Mouse (Mus musculus) spleen, embryonic (tissue): Measurements from ENCODE around the gene Chpf.

Experiments
- CTCF ChIA-PET: fragments of 350-600 bp; sonication (Branson Sonifier 250); formaldehyde crosslinking; loops from one replicate; lab custom pipeline; 2022; lab: Charles Lee

The Chpf gene

DNA sequence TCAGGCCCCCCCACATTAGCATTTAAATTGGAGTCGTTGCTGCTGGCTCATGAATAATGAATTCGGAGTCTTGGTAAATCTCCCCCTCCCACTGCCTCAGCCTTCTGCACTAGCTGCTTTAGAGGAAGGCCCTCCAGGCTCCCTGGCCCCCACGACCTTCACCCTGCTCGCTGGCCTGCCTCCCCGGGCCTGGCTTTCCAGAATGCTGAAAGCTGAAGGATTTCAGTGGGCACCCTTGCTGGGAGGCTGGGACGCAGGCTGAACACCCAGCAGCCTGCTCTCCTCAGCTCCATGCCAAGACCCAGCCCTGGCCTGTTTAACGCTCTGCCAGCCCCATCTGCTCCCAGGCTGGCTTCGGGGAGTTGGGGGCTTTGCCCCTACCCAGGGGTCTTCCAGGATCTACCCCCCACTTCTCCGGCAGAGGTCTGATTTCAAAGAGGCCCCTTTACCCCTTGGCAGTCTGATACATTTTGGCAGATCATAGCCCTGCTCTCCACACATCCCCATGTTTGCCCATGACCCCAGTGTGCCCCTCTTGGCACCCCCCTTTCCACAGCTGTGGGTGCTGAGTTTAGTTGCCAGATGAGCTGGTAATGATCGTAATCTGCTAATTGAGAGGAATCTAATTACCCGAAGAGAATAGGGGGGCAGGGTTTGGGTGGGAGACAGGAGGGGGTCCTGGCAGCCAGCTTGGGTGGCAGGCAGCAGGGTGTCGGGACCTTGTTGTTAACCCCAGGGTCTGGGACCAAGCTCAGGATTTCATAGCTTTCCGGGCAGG is 35.7 kb downstream of the Chpf start:
- CTCF ChIA-PET = interaction anchor here (0.8 kb wide), 1 partner anchor 24 kb away, joined by 3 read pairs; no protein-coding TSS in a partner anchor

DNA sequence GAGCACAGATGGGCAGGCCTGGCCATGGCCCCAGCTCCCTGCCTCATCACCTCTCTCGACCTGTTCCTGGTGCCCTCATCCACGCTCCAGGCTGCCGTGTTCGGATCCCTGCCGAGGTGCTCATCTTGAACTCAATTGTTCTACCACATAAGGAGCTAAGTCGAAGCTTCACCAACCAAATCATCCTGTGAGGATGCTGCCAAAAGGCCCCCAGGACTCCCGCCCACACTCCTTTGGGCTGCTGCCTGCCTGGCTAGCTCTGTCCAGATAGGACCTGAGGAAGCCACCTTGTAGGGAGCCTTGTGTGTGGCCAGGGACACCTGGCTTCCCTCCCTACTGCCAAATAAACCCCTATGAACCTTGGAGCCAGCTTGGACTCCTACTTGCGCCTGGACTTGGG is 36.3 kb downstream of the Chpf start:
- CTCF ChIA-PET = interaction anchor here (0.6 to 0.7 kb wide), 2 partner anchors 35 to 901 kb away, joined by 3 read pairs; no protein-coding TSS in a partner anchor

DNA sequence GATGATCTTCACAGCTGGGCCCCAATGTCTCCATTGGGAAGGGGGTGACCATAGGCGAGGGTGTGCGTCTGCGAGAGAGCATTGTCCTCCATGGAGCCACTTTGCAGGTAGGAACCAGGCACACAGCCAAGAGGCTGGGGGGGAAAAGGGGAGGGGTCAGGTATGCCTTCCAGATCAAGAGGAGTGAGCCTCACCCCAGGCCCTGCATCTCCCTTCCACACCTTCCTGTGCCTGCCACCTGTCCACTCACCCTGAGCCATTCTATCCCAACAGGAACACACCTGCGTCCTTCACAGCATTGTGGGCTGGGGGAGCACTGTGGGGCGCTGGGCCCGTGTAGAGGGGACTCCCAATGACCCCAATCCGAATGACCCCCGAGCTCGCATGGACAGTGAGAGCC is 36.9 kb downstream of the Chpf start:
- CTCF ChIA-PET = interaction anchor here (0.6 to 0.7 kb wide), 2 partner anchors 35 to 900 kb away, joined by 3 read pairs; no protein-coding TSS in a partner anchor

DNA sequence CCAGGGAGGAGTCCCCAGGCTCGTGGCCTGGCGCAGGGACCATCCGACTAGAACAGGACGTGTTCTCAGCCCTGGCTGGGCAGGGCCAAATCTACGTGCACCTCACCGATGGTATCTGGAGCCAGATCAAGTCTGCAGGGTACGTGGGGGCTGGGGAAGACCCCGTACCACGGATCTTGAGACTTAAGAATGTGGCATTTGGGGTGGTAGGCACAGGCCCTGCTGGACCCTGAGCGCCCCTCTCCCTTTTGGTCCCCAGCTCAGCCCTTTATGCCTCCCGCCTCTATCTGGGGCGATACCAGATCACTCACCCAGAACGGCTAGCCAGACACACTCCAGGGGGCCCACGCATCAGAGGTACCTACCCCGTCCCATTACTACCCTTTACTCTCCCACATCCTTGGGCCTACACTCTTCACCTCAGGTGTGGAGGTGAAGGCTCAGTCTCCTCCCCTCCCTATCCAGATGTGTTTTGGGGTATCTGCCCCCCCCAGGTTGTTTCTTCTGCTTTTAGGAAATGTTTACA is 37.6 kb downstream of the Chpf start:
- CTCF ChIA-PET = no interaction called here

DNA sequence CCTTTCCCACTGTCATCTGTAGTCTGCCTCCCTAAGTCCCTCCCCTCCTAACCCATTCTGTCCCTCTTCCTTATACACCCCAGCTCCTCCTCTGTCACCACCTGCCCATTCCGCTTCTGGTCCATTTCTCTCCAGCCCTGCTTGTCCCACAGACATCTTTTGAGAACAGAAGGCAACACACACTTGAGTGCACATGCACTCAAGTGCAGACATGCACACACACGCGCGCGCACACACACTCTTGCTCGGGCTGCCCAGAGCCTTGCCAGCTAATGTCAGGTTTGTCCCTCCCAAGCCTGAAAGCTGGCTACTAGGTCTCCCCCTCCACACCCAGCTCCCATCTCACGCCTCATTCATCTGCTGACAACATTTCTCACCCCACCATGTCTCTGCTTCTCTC is 38.4 kb downstream of the Chpf start:
- CTCF ChIA-PET = no interaction called here

DNA sequence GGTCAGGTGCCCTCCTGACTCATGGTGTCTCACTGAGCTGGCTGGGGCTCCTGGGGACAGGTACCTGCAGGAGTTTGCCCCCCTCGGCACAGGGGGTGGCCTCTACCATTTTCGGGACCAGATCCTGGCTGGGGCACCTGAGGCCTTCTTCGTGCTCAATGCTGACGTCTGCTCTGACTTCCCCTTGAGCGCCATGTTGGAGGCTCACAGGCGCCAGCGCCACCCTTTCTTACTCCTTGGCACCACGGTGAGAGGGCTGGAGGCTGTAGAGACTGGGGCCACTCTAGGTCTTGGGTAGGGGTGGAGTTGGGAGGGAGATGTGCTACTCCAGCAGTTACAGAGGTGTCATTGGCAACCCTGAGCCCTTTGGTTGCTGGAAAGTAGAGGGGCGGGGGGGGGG is 40.3 kb downstream of the Chpf start:
- CTCF ChIA-PET = no interaction called here

DNA sequence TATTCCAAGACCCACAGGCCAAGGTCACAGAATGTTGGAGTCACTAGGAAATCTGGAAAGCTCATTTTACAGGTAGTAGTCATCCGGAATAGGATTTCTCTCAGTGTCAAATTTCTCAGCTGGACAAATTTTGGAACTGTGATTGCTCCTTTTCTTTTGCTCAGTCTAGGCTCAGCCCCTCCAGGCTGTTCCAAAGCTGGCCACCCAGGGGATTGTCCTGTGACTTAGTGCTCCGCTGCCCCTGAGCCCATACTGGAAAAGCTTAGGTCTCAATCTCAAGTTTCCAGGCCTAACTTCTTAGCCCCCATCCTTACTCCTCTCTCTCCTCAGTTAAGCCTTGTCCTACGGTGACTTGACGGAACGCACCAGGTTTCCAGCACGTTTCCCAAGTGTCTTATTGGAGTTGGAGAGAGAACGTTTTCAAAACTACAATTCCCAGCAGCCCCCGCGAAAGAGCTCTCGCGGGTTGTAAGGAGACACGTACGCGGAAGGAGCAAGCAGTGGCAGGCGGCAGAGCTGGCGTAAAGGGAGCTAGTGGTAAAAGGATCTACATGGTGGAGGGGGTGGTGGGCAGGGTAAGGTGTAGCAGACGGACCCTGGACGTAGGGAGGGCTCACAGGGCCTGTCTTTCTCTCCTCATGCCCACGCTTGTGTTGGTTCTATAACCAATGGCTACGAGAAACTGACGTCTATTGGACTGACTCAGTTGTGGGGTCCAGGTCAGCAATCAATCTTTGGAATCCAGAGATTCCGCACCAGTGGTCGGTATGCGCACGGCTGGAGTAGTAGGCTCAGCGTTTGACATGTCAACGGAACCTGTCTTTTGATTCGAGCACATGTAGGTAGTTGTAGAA is 43.4 kb downstream of the Chpf start, which contains the start of gene Gmppa:
TSS of gene Gmppa (plus strand) at position 456 of the 854 bp plus-strand sequence.
- CTCF ChIA-PET = interaction anchor here (0.6 kb wide), 1 partner anchor 191 kb away, joined by 5 read pairs; no protein-coding TSS in a partner anchor

DNA sequence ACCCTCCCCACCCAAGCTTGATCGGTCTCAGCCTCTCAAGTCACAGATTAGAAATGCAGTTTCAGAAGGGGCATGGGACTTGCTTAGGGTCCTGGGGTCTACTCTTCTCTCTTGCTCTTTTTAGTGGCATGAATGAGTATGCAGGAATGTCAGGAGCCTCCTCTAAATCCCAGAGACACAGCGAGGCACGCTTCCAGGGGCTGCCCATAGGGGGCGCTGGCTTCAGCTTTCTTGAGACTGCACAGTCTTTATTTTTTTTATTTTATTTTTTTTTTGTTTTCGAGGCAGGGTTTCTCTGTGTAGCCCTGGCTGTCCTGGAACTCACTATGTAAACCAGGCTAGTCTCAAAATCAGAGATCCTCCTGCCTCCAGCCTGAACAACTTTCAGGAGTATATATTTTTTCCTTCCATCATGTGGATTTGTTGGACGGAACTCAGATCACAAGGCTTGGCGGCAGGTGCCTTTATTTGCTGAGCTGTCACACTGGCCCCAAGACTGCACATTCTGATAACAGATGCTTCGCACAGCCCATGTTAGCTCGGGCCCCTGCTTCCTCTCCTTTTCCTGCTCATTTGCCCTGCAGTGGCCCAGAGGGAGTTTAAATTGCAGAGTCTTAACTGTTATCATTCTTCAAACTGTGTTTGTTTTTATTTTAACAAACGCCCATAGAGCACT is 53.2 kb downstream of the Chpf start:
- CTCF ChIA-PET = no interaction called here
